In the genomic region with DNA sequence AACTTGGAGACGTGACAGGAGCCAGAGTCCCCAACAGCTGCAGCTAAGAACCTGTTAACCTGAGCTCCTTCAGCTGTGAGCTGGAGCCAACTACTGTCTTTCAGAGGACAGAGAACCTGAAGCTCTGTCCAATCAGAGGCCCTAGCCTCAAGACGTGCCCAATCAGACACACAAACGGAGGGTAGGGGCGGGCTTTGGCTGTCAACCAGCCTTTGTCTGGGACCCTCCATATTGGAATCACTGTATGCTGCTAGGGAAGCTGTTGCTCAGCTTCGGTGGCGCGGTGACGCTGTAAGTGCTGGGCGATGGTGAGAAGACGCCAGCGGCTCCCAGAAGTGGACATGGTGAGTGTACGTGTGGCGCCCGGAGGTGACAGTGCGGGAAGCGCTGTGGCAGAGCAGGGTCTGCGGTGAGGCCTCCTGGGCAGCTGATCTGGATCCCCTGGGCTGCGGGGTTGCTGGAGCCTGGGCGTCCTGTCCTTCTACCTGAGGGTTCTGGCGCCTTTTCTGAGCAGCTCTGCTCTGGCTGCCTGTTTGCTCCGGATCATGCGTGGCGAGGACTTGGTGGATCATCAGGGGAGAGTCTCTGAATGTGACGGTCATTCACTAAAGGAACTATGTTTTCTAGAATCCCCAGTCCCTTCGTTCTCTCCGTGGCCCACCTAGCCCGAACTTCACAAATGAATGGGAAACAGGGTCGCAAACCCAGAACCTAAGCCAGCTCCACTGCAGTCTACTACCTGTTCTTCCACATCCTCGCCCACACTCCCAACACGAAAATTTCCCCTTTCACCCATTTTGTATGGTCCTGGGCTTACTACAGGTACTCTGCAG, we compare ENCODE assay signal across 8 mouse cellular contexts. TPM values are rescaled to one million over a fixed set of nuclear protein-coding genes. Genes with fewer than 3 reads are reported as not detected.
A peak's percentile ranks its signal among the peaks of the same experiment; 100 is the strongest.
DNase-seq lines count a peak whose midpoint lies in the region; ATAC-seq and TF ChIP-seq lines count a peak whose summit lies in the region.

TSS of gene A430033K04Rik (plus strand) at position 215 of the 833 bp plus-strand sequence.

- no peaks in the 10 kb centered on the region for H3K9me3 ChIP-seq in hindbrain, postnatal 0 days (ENCODE audit: low read length)

- H3K4me1 ChIP-seq in hindbrain, postnatal 0 days (ENCODE audit: insufficient read depth, low read length): peaks cover 19% of the 10 kb centered on the region; the same call in 1 of the 2 replicates

- no peaks in the 10 kb centered on the region for H3K27me3 ChIP-seq in hindbrain, postnatal 0 days (ENCODE audit: insufficient read depth, low read length)

- WGBS in hindbrain, postnatal 0 days: 1% methylated on average over 30 of the region's 30 CpGs

- peak within 1 kb of the TSS; percentile 89 for H3K27ac ChIP-seq in gastrocnemius, adult 2 months
- H3K27ac ChIP-seq in hindbrain, postnatal 0 days: peak within 1 kb of the TSS; percentile 96
- peak within 1 kb of the TSS; percentile 94 for H3K27ac ChIP-seq in left cerebral cortex, adult 2 months

- peak; percentile 91 for ATAC-seq in common myeloid progenitor, adult 5-6 weeks (replicated peaks; ENCODE audit: low read depth, poor library complexity, severe bottlenecking)
- peak; percentile 95 for ATAC-seq in hindbrain, postnatal 0 days
- ATAC-seq in megakaryocyte, adult 5-6 weeks (ENCODE audit: poor library complexity, severe bottlenecking): peak; percentile 82

- H3K36me3 ChIP-seq in hindbrain, postnatal 0 days (ENCODE audit: insufficient read depth, low read length): no peaks in the 10 kb centered on the region

- no peak for TF ChIP-seq CTCF in gastrocnemius, adult 2 months (IDR thresholded peaks at IDR 0.05)
- peak; percentile 15; the same call in 1 of the 2 replicates for TF ChIP-seq CTCF in hindbrain, postnatal 0 days (IDR thresholded peaks at IDR 0.05; ENCODE audit: low read depth)
- TF ChIP-seq CTCF in left cerebral cortex, adult 2 months (IDR thresholded peaks at IDR 0.05): no peak

- H3K4me2 ChIP-seq in hindbrain, postnatal 0 days (ENCODE audit: low read depth, low read length): peak within 1 kb of the TSS; percentile 74

- peak within 1 kb of the TSS; percentile 93 for H3K9ac ChIP-seq in hindbrain, postnatal 0 days (replicated peaks; ENCODE audit: low read length)

- peak; percentile 96 for DNase-seq in ZHBTc4 (ENCODE audit: low read depth, low spot score)
- peak; percentile 95 for DNase-seq in gastrocnemius, adult 2 months
- DNase-seq in hindbrain, postnatal 0 days (ENCODE audit: low spot score): peak; percentile 97
- DNase-seq in left cerebral cortex, adult 2 months (ENCODE audit: extremely low spot score in 1 of 2, low spot score in 2 of 2): peak; percentile 91
- DNase-seq in right cerebral cortex, adult 2 months (ENCODE audit: low spot score in 2 of 2): peak; percentile 95 to 98
- DNase-seq in urinary bladder, postnatal 14 days (ENCODE audit: low spot score): peak; percentile 92

- H3K4me3 ChIP-seq in gastrocnemius, adult 2 months: peak within 1 kb of the TSS; percentile 91
- H3K4me3 ChIP-seq in hindbrain, postnatal 0 days (ENCODE audit: low read length): peak within 1 kb of the TSS; percentile 76
- peak within 1 kb of the TSS; percentile 82 for H3K4me3 ChIP-seq in left cerebral cortex, adult 2 months

- intact Hi-C loops in gastrocnemius, adult 2 months (cut with DNase I): no loop called here
- intact Hi-C loops in left cerebral cortex, adult 2 months (cut with DNase I): loop anchor here (5.0 kb wide), 1 partner anchor 181 kb away; the partner anchor contains the start of gene Zfp157

RNA-seq across cellular contexts. Expression of gene A430033K04Rik, which starts in this region (rescaled TPM):
- total RNA-seq in common myeloid progenitor, adult 5-6 weeks (2017): 17.7 and 18.4 TPM in 2 replicates
- 1 to 10 TPM; 2.6 to 3.4 TPM for total RNA-seq in gastrocnemius, adult 2 months (2021)
- total RNA-seq in hindbrain, postnatal 0 days (2014; rRNA removed): 8.9 and 12.1 TPM in 2 replicates
- polyA plus RNA-seq in hindbrain, postnatal 0 days (2015; fragmentation: Nextera tagmentation; extraction: Ambion mirVana): 11.6 and 12.1 TPM in 2 replicates
- 10 to 100 TPM; 15.3 to 16.0 TPM for total RNA-seq in left cerebral cortex, adult 2 months (2021)
- 3.2 and 3.6 TPM in 2 replicates for total RNA-seq in megakaryocyte, adult 5-6 weeks (2015)
- total RNA-seq in megakaryocyte, adult 5-6 weeks (2017): 5.8 and 6.4 TPM in 2 replicates

Comparison
In these comparisons a context has a peak if more than half of its experiments do, and no peak if none do; other contexts are left out.
1. Peak in every context shown above with its lines: DNase-seq, ATAC-seq, H3K4me3 ChIP-seq and H3K27ac ChIP-seq.